Mouse (Mus musculus) midbrain, postnatal 0 days (tissue): ENCODE data around the gene Pip5k1b. TPM values are rescaled to one million over a fixed set of nuclear protein-coding genes. Genes with fewer than 3 reads are reported as not detected.

Source experiments
- ATAC-seq: fragments of 200-750 bp; cut with Nextera tagmentation; 2 replicates; pipeline ENCODE4 v1.8.0; 2017; ENCODE audit warnings: moderate number of reproducible peaks, mild to moderate bottlenecking, moderate TSS enrichment, moderate library complexity; ENCODE audit not compliant: low FRiP score
- DNase-seq: peaks from one replicate; pipeline ENCODE4 v3.0.0-alpha.2; 2015; ENCODE audit warnings: low spot score
- H3K27ac ChIP-seq: fragments of 300-500 bp; sonication (generic); 2 replicates; pipeline ENCODE4 v1.5.1; 2014; ENCODE audit warnings: low read depth, mild to moderate bottlenecking, low read length, mixed read lengths
- H3K27me3 ChIP-seq: fragments of 300-500 bp; sonication (generic); 2 replicates; pipeline ENCODE4 v1.6.1; 2014; ENCODE audit warnings: low read length, control low read depth, mixed read lengths; ENCODE audit not compliant: insufficient read depth
- H3K36me3 ChIP-seq: fragments of 300-500 bp; sonication (generic); 2 replicates; pipeline ENCODE4 v1.6.1; 2014; ENCODE audit warnings: low read length, control low read depth, mixed read lengths; ENCODE audit not compliant: insufficient read depth
- H3K4me1 ChIP-seq: fragments of 300-500 bp; sonication (generic); 2 replicates; pipeline ENCODE4 v1.6.1; 2014; ENCODE audit warnings: mild to moderate bottlenecking, control low read depth, antibody characterized with exemption, low read length, mixed read lengths; ENCODE audit not compliant: insufficient read depth
- H3K4me2 ChIP-seq: fragments of 300-500 bp; sonication (generic); 2 replicates; pipeline ENCODE4 v1.6.1; 2014; ENCODE audit warnings: low read depth, mild to moderate bottlenecking, low read length, mixed read lengths; ENCODE audit not compliant: poor library complexity, severe bottlenecking
- H3K4me3 ChIP-seq: fragments of 300-500 bp; sonication (generic); 2 replicates; pipeline ENCODE4 v1.5.1; 2014; ENCODE audit warnings: low read depth, mild to moderate bottlenecking, low read length, moderate library complexity
- H3K9ac ChIP-seq: fragments of 300-500 bp; sonication (generic); replicated peaks from 2 replicates; pipeline ENCODE4 v1.6.1; 2014; ENCODE audit warnings: mild to moderate bottlenecking, low read length, moderate library complexity, mixed read lengths; ENCODE audit not compliant: poor library complexity, severe bottlenecking
- H3K9me3 ChIP-seq: fragments of 300-500 bp; sonication (generic); 2 replicates; pipeline ENCODE4 v1.6.1; 2016; ENCODE audit warnings: low read length, control low read depth
- CTCF ChIP-seq: IDR thresholded peaks from 2 replicates; pipeline ENCODE4 v1.5.1; 2016; ENCODE audit warnings: antibody characterized with exemption, mild to moderate bottlenecking
- WGBS: fragments of 180-500 bp; shearing (Covaris S2); extraction: QIAGEN DNeasy Blood & Tissue Kit; methylation state at CpG from one replicate; pipeline ENCODE4 v1.1.7; 2014; 5-methylcytosine and 5-hydroxymethylcytosine counted together
- polyA plus RNA-seq: library from polyadenylated mRNA; unstranded; fragments of >200 nt; fragmentation: Nextera tagmentation; extraction: Ambion mirVana; gene quantifications from 2 replicates; pipeline ENCODE4 v1.2.1, GENCODE M21; 2015
- total RNA-seq: library from RNA; depleted of rRNA; stranded (reverse); fragments of >200 nt; gene quantifications from 2 replicates; pipeline ENCODE4 v1.2.3, GENCODE M21; 2014; rRNA removed

Pip5k1b gene
- total and polyA plus RNA-seq, 2 experiments from 2014 or later, result 0.86 to 3.0 TPM

DNA sequence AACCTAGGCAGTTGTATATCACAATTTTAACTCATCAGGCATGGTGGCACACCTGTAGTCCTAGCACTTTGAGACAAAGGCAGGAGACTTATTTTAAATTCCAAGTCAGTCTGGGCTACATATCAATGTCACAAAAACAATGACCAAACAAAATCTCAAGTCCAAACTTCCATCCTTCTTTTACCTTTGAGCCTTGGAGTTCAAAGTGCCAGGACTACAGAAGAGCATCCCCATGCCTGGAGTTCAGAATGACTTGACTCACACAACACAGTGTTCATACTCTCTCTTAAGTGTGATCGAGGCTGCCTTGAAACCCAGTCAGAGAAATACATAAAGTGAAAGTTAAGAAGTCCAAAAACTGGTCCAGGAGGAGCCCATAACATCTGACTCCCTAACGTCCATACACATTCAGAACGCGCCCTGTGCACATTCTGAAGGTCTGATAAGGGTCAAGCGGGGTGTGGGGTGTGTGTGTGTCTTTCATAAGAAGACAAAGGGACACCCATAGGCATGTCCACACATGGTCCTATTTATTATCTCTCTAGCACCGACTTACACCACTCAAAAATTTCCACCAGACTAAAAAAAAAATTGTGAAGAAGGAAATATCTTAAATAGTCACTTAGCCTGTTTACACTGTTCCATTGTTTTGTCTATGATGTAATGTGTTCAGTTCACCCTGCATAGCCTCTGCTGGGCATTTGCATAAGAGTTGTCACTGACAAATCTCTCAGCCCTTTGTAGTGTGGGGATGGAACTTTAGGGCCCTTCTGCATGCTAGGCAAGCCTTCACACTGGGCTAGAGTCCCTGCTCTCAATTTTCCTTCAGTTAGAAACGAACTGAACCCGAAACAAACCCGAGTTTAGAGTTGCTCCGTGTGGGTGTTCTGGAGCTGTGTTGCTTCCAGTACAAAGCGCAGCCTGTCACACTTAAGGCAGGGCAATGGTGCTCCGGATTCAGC is 296.0 kb downstream of the Pip5k1b start:
- 69% methylated on average over 12 of the region's 12 CpGs for WGBS
- Histone ChIP-seq H3K27me3 (no peaks in the 10 kb centered on the region), H3K4me2 (no peak overlapping the region), H3K9ac (no peak overlapping the region), H3K4me1 (no peaks in the 10 kb centered on the region), H3K4me3 (no peak overlapping the region), H3K27ac (no peak overlapping the region), H3K9me3 (no peaks in the 10 kb centered on the region), H3K36me3 (no peaks in the 10 kb centered on the region)
- DNase-seq (peak; percentile 19), ATAC-seq (no peak)
- no peak for TF ChIP-seq CTCF

GRCm38 (mm10) chr19:24258368-24258767 is 297.3 kb downstream of the Pip5k1b start:
- H3K36me3 ChIP-seq, result no peaks in the 10 kb centered on the region
- 62% methylated on average over 5 of the region's 5 CpGs for WGBS
- ATAC-seq (no peak), DNase-seq (no peak)
- H3K27me3 ChIP-seq, result no peaks in the 10 kb centered on the region
- H3K9me3 ChIP-seq, result no peaks in the 10 kb centered on the region
- no peak overlapping the region for H3K4me2 ChIP-seq
- H3K4me1 ChIP-seq, result no peaks in the 10 kb centered on the region
- H3K27ac ChIP-seq, result no peak overlapping the region
- H3K4me3 ChIP-seq, result no peak overlapping the region
- H3K9ac ChIP-seq, result no peak overlapping the region
- TF ChIP-seq CTCF, result no peak

- Histone ChIP-seq H3K27me3 (no peaks in the 10 kb centered on the region), H3K9ac (no peak overlapping the region), H3K36me3 (no peaks in the 10 kb centered on the region), H3K9me3 (no peaks in the 10 kb centered on the region), H3K4me2 (no peak overlapping the region), H3K4me1 (no peaks in the 10 kb centered on the region), H3K27ac (no peak overlapping the region), H3K4me3 (no peak overlapping the region)
- DNase-seq, result no peak
- 98% methylated on average over 6 of the region's 6 CpGs for WGBS
- no peak for TF ChIP-seq CTCF
- ATAC-seq, result no peak
Observed at GRCm38 (mm10) chr19:24257962-24258361, 297.7 kb downstream of the Pip5k1b start.

DNA sequence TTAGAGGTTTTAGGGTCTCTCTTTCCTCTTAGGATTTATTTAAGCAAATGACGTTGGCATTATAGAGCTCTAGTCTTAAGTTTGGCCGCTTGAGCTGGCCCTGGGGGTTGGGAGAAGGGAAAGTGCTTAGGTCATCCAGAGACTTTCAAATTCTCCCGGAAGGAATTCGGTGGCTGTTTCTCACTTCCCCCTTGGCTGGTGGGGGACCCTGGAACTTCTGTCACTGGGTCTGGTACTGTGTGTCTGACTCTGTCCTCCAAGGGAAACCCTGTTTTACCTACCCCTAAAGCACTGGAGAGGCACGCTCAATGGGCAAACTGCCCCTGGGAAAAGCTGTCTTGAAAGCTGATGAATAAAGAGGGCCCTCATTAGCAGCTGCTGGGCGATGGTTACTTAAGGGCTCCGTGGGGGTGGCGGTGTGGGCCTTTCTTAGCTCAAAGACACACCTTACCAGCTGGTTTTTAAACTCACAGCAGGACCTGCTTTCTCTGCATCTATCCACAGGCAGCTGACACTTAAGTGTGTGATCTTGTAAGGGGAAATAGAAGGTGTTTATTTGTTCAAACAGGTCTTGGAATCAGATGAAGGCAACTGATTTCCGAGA is 301.9 kb downstream of the Pip5k1b start:
- no peak for ATAC-seq
- WGBS, result 35% methylated on average over 9 of the region's 9 CpGs

DNA sequence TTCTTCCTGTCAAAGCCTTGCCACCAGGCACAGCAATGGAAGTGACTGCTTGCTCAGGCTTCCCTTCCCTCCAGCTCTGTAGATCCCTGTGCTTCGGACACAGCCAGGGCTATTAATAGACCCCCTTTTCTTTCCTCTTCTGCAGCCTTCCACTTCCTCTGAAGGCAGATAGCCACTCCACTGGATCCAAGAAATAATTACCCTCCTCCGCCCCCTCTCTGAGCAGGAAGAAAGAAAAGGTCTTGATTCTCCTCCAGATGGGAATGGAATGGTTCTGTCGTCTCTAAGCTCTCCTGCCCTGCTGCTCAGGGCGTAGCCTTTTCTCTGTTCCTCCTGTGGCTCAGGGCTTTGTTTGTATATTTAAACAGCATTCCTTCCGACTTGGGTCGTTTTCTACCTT is 303.8 kb downstream of the Pip5k1b start:
- no peak overlapping the region for H3K4me2 ChIP-seq
- DNase-seq (no peak), ATAC-seq (no peak)
- H3K9me3 ChIP-seq, result no peaks in the 10 kb centered on the region
- TF ChIP-seq CTCF, result no peak
- no peaks in the 10 kb centered on the region for H3K36me3 ChIP-seq
- H3K27me3 ChIP-seq, result no peaks in the 10 kb centered on the region
- H3K4me3 ChIP-seq, result no peak overlapping the region
- H3K27ac ChIP-seq, result no peak overlapping the region
- WGBS, result 19% methylated on average over 6 of the region's 6 CpGs
- no peak overlapping the region for H3K9ac ChIP-seq
- H3K4me1 ChIP-seq, result no peaks in the 10 kb centered on the region

More for the DNA sequence above, 301.9 kb downstream of the Pip5k1b start:
- DNase-seq, result no peak
- Histone ChIP-seq H3K4me2 (no peak overlapping the region), H3K36me3 (no peaks in the 10 kb centered on the region), H3K4me1 (no peaks in the 10 kb centered on the region), H3K4me3 (no peak overlapping the region), H3K27ac (no peak overlapping the region), H3K9me3 (no peaks in the 10 kb centered on the region), H3K27me3 (no peaks in the 10 kb centered on the region), H3K9ac (no peak overlapping the region)
- no peak for TF ChIP-seq CTCF

Other genes with a start within 250 kb of the Pip5k1b start
- gene Fam122a, start 78.5 kb downstream of the Pip5k1b start, total RNA-seq, result 19.7 and 30.4 TPM in 2 replicates
- gene Fam122a, start 78.5 kb downstream of the Pip5k1b start, polyA plus RNA-seq, result 55.2 and 61.4 TPM in 2 replicates
- gene Tmem252, start 118.1 kb upstream of the Pip5k1b start, total RNA-seq, result 0.90 and 1.2 TPM in 2 replicates
- gene Tmem252, start 118.1 kb upstream of the Pip5k1b start, polyA plus RNA-seq, result 0.82 and 0.90 TPM in 2 replicates